Mouse (Mus musculus) spleen, embryonic (tissue): ENCODE data around the gene Nprl3.

Source experiments
- CTCF ChIA-PET: fragments of 350-600 bp; sonication (Branson Sonifier 250); formaldehyde crosslinking; loops from one replicate; lab custom pipeline; 2022; lab: Charles Lee

The Nprl3 gene

DNA sequence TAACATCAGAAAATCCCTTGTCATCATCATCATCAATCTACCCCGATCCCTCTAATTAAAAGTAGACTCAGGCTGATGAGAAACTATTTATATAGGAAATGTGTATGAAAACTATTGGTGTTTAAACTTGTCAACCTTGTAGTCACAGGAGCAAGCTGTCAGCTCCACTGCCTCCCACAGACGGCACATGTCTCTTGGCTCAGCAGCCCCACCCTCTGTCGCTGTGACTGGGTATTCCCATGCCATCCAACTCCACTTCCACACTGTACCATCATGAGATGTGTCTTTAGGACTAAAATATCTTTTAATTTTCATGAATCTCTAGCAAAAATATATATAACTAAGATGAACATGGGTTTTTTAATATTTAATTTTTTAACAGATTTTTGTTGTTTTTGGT, 19.2 kb downstream of the Nprl3 start:
- CTCF ChIA-PET = no interaction called here

DNA sequence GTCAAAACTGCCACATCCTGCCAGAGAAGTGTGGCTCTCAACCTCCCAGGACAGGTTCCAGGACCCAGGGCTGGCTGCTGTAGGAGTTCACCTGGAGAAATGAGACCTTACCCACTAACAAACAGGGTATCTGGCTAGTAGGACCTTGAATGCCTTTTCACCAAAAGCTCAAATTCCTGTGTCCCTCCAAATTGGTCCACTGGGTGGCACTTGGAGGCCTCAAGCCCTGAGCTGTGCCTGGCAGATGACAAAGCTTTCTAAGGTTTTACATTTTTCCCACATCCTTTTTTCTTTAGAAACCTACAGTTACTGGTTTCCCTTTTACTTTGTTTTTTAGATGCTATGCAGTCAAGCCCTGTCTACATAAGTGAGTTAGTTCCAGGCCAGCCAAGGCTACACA, 20.4 kb downstream of the Nprl3 start:
- CTCF ChIA-PET = no interaction called here

DNA sequence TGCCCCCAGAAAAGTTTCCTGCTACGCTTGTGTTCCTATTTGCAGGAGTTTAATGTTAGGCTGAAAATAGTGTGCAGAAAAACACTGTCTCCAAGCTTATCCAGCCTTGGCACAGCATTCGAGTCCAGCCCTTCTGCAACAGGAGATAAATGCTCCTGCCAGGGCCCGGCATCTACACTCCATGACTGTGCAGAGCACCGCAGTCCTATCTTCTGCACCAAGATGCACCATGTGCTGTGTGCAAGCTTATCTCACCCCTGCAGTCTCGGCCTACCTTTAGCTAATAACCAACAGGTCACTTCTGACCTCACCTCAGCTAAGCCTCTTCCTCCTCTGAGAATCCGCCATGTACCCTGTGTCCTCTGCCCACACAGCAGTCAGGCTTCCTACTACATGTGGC, 21.9 kb downstream of the Nprl3 start:
- CTCF ChIA-PET = no interaction called here

GRCm38 (mm10) chr11:32244617-32245016, 22.9 kb downstream of the Nprl3 start:
- CTCF ChIA-PET = interaction anchor here (0.9 kb wide), 1 partner anchor 62 kb away, joined by 3 read pairs; no protein-coding TSS in a partner anchor

GRCm38 (mm10) chr11:32244064-32244463, 23.4 kb downstream of the Nprl3 start:
- CTCF ChIA-PET = interaction anchor here (0.9 kb wide), 1 partner anchor 62 kb away, joined by 3 read pairs; no protein-coding TSS in a partner anchor

GRCm38 (mm10) chr11:32243205-32243955, 24.1 kb downstream of the Nprl3 start:
- CTCF ChIA-PET = no interaction called here

DNA sequence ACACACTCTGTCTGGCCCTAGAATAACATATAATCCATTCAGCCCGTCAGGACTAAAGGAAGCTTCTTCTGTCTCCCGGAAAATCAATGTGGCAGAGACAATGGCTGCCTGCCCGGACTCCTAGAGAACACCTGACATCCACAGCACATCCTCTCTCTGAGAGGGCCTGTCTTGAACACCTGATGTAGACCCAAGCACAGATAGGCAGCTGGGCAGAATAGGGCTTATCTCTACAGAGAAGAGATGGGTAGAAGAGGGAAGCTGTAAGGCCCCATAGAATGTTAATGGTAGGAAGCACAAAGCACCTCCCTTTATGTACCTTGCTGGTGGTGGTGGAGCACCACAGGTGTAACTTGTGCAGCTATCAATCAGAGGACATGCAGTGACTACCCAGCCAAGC, 25.3 kb downstream of the Nprl3 start:
- CTCF ChIA-PET = no interaction called here

DNA sequence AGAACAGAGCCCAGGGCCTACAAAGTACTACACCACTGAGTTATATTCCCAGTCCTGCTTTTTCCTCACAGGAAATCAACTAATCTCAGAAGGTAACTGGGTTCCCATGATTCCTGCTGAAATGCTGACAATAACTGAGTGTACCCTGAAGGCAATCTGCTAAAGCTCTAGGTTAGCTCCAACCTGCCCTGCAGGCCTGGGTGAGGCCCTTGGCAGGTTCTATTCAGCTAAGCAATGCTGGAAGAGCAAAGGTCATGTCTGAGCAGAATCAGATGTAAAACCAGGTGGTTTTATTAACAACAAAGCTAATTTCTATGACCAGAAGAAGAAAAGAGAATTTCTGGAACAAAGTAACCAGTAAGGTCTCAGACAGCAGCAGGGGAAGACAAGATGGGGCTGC, 26.1 kb downstream of the Nprl3 start:
- CTCF ChIA-PET = no interaction called here

- CTCF ChIA-PET = interaction anchor here (1.0 to 2.2 kb wide), 4 partner anchors 19 to 55 kb away, joined by 3 to 12 read pairs (median 8); no protein-coding TSS in a partner anchor
Measured at GRCm38 (mm10) chr11:32238093-32238860, 29.2 kb downstream of the Nprl3 start.

DNA sequence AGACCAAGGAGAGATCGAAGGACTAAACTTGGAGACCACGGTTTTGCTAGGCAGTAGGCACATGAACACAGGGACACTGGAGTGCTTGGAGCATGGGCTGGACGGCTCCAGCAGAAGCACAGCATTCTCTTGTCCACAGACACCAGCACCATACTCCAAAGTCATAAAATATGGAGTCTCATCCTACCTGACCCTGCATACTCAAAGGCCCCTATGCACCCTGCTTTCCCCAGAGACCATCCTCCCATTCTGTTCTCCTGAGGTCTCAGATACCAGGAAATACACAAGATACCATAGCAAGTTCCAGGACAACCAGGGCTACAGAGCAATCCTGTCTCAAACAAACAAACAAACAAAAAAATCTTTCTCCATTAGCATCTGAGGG, 30.1 kb downstream of the Nprl3 start:
- CTCF ChIA-PET = interaction anchor here (1.0 to 2.2 kb wide), 2 partner anchors 18 to 23 kb away, joined by 4 to 12 read pairs; no protein-coding TSS in a partner anchor

DNA sequence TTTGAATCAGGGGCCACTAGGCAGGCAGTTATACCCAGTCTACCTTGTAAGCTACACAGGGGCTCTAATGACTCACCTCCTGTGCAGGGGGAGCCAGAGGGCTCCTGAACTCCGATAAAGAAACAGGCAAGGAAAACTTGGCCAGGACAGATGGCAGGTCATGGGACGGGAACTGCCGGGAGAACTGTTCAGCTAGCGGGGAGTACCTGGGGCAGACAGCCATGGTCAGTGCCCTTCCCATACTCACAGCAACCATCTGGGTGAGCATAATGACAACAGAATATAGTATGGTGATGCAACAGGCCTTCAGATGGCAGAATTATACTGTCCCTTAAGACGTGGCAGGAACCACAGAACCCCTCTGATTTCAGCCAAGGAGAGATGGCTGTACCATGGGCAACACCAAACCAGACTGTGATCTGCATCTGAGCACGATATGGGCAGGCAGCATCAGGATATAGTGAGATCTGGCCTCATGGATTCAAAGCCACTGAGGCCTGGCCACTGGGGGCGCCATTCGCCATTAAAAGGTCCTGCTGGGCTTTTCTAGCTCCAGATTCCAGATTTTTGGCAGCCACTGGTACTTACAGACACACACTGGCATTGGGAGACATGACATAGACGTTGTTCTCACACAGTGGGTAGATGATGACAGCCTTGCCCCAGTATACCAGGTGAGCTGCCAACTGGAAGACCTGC, 30.6 kb downstream of the Nprl3 start:
- CTCF ChIA-PET = interaction anchor here (2.2 kb wide), 1 partner anchor 18 kb away, joined by 12 read pairs; no protein-coding TSS in a partner anchor

DNA sequence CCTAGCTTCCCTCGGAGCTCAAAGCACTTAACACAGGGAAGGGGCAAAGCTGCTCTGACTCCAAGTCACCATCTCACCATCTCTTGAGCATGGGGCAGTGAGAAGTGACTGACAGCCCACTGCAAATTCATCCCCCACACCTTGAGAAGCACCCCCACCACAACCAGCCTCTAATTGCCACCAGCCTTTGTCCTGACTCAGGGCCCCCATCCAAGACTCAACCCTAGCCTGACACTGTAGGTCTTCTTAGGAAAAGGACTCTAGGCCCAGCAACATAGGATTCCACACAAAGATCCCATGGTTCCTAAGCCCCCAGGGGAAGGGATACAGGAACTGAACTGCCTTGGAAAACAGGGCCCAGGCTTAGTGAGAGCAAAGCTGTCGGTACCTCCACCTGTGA, 31.4 kb downstream of the Nprl3 start:
- CTCF ChIA-PET = interaction anchor here (0.8 kb wide), 1 partner anchor 14 kb away, joined by 5 read pairs; the partner anchor contains the start of gene Rhbdf1

- CTCF ChIA-PET = interaction anchor here (0.6 to 0.8 kb wide), 2 partner anchors 13 to 211 kb away, joined by 4 to 5 read pairs; partner anchors contain the start of gene Rhbdf1
Measured at GRCm38 (mm10) chr11:32235646-32236045, 31.9 kb downstream of the Nprl3 start.

GRCm38 (mm10) chr11:32234816-32235485, 32.6 kb downstream of the Nprl3 start:
- CTCF ChIA-PET = interaction anchor here (0.6 to 1.2 kb wide), 2 partner anchors 9 to 212 kb away, joined by 3 to 4 read pairs; no protein-coding TSS in a partner anchor

DNA sequence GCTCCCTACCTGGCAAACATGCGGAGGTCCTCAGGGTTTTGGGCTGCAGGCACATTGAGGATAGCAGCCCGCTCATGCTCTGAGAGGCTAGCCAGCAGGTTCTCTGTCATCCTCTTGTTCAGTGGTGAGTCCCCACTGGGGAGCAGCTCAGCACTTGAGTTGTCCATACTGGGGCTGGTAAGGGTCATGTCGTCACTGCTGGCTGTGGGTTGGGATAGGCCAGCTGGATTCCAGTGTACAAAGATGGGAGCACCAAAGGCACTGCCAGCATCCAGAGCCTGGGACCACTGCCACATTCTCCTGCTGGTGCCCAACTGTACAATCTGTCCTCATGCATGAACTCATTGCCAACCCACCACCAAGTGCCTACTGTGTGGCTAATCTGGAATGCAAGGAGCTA, 33.6 kb downstream of the Nprl3 start:
- CTCF ChIA-PET = interaction anchor here (1.2 to 1.5 kb wide), 2 partner anchors 8 to 16 kb away, joined by 3 to 6 read pairs; no protein-coding TSS in a partner anchor

DNA sequence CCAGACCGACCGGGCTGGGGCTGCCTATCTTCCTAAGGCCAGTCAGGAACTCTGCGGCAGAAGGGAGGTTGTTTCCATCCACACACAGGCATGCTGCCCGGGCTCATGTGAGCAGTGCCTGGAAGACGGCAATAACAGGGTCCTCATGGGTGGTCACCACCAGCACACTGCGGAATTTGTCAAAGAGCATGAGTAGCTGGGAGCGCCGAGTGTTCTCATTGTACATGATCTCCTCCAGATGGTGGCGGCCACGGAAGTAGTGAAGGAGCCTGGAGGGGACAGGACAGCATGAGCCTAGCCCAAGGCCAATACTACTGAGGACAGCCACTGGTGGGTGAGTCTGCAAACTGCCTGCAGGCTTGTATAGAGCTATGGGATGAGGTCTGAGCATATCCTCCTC, 34.7 kb downstream of the Nprl3 start:
- CTCF ChIA-PET = interaction anchor here (0.7 kb wide), 1 partner anchor 90 kb away, joined by 3 read pairs; no protein-coding TSS in a partner anchor

GRCm38 (mm10) chr11:32231125-32231524, 36.4 kb downstream of the Nprl3 start:
- CTCF ChIA-PET = interaction anchor here (0.6 kb wide), 1 partner anchor 10 kb away, joined by 3 read pairs; no protein-coding TSS in a partner anchor

DNA sequence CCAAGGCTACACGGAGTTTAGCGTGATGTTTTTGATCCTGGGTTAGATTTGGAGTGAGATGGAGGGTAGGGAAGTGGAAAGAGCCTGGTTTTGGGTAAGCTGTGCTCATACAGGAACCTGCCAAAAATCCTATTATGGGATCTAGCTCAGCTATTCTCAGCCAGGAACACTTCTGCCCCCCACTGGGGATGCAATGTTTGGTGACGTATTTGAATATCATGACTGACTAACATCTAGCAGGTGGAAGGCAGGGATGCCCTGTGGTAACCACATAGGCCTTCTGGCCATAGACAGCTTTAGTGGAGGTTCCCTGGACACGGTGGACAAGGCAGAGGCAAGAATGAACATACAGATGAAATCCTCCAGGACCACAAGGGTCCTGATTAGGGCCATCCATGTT, 37.3 kb downstream of the Nprl3 start:
- CTCF ChIA-PET = interaction anchor here (0.6 kb wide), 1 partner anchor 10 kb away, joined by 3 read pairs; no protein-coding TSS in a partner anchor

GRCm38 (mm10) chr11:32228292-32228845, 39.1 kb downstream of the Nprl3 start:
- CTCF ChIA-PET = no interaction called here

DNA sequence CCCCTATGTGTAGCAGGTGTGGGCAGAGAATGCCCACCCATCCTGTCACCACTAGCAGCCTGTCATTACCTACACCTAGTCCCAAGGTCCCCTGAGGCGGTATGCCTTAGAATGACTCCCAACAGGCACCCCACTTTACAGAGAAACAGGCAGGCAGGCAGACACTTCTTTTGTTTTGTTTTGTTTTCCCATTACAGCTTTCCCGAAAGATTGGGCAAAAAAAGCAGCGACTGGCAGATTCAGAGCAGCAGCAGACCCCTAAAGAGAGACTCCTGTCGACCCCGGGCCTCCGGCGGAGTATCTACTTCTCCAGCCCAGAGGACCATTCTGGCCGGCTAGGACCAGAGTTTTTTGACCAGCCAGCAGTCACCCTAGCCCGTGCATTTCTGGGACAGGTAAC, 40.0 kb downstream of the Nprl3 start:
- CTCF ChIA-PET = no interaction called here
